Mouse (Mus musculus) embryonic facial prominence, embryonic 11.5 days (tissue): Measurements from ENCODE around the gene Gphn. TPM values are rescaled to one million over a fixed set of nuclear protein-coding genes. Genes with fewer than 3 reads are reported as not detected.

Experiments
- ATAC-seq: fragments of 200-750 bp; cut with Nextera tagmentation; replicated peaks from 2 replicates; pipeline ENCODE4 v1.8.0; 2017; ENCODE audit warnings: low read depth; ENCODE audit not compliant: insufficient number of reproducible peaks, low FRiP score, low TSS enrichment
- DNase-seq: peaks from one replicate; pipeline ENCODE4 v3.0.0-alpha.2; 2015; ENCODE audit warnings: low spot score
- H3K27ac ChIP-seq: fragments of 300-500 bp; sonication (generic); replicated peaks from 2 replicates; pipeline ENCODE4 v1.5.1; 2014; ENCODE audit warnings: mild to moderate bottlenecking, low read depth, low read length, control low read depth
- H3K27me3 ChIP-seq: fragments of 300-500 bp; sonication (generic); 2 replicates; pipeline ENCODE4 v1.6.1; 2014; ENCODE audit warnings: mild to moderate bottlenecking, low read length, moderate library complexity, mixed read lengths; ENCODE audit not compliant: control insufficient read depth, insufficient read depth
- H3K36me3 ChIP-seq: fragments of 300-500 bp; sonication (generic); replicated peaks from 2 replicates; pipeline ENCODE4 v1.6.1; 2014; ENCODE audit warnings: low read depth, mild to moderate bottlenecking, low read length, moderate library complexity, mixed read lengths; ENCODE audit not compliant: control insufficient read depth, insufficient read depth
- H3K4me1 ChIP-seq: fragments of 300-500 bp; sonication (generic); 2 replicates; pipeline ENCODE4 v1.6.1; 2014; ENCODE audit warnings: low read length, mixed read lengths; ENCODE audit not compliant: control insufficient read depth, insufficient read depth
- H3K4me2 ChIP-seq: fragments of 300-500 bp; sonication (generic); 2 replicates; pipeline ENCODE4 v1.6.1; 2014; ENCODE audit warnings: low read depth, mild to moderate bottlenecking, control low read depth, low read length, moderate library complexity
- H3K4me3 ChIP-seq: fragments of 300-500 bp; sonication (generic); 2 replicates; pipeline ENCODE4 v1.5.1; 2014; ENCODE audit warnings: low read depth, low read length, control low read depth
- H3K9ac ChIP-seq: fragments of 300-500 bp; sonication (generic); replicated peaks from 2 replicates; pipeline ENCODE4 v1.6.1; 2014; ENCODE audit warnings: mild to moderate bottlenecking, control low read depth, low read length
- H3K9me3 ChIP-seq: fragments of 300-500 bp; sonication (generic); replicated peaks from 2 replicates; pipeline ENCODE4 v1.6.1; 2016; ENCODE audit warnings: mild to moderate bottlenecking, low read length, inconsistent platforms, mixed read lengths; ENCODE audit not compliant: control insufficient read depth
- WGBS: fragments of 180-500 bp; shearing (Covaris S2); extraction: QIAGEN DNeasy Blood & Tissue Kit; methylation state at CpG from one replicate; pipeline ENCODE4 v1.1.7; 2014; 5-methylcytosine and 5-hydroxymethylcytosine counted together
- polyA plus RNA-seq: library from polyadenylated mRNA; unstranded; fragments of >200 nt; fragmentation: Nextera tagmentation; extraction: Ambion mirVana; gene quantifications from 2 replicates; pipeline ENCODE4 v1.2.1, GENCODE M21; 2014

Gphn gene
- polyA plus RNA-seq, 1 experiment from 2014 or later, result 14.3 TPM

DNA sequence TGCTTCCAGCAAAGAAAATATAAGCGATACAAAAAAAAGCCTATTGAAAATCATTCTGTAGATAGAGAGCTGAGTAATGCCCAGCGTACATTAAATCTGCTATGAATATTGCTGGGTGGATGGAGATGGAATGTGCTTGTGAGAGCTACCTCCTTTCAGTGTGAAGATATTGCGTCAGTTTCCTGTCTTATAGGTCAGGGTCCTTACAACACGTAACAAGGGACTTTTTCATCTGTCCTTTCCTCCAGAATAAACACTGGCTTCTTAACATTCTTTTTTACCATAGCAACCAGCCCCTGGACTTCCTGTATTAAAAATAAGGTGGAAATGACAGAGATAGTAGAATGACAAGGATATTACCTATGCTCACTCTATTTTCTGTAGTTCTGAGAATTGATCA is 456.1 kb downstream of the Gphn start:
- Histone ChIP-seq H3K4me2 (no peak overlapping the region), H3K9me3 (no peaks in the 10 kb centered on the region), H3K36me3 (no peaks in the 10 kb centered on the region), H3K9ac (no peak overlapping the region), H3K4me3 (no peak overlapping the region), H3K4me1 (no peaks in the 10 kb centered on the region), H3K27me3 (no peaks in the 10 kb centered on the region), H3K27ac (no peak overlapping the region)
- WGBS, result 67% methylated on average over 4 of the region's 4 CpGs
- ATAC-seq (no peak), DNase-seq (no peak)

DNA sequence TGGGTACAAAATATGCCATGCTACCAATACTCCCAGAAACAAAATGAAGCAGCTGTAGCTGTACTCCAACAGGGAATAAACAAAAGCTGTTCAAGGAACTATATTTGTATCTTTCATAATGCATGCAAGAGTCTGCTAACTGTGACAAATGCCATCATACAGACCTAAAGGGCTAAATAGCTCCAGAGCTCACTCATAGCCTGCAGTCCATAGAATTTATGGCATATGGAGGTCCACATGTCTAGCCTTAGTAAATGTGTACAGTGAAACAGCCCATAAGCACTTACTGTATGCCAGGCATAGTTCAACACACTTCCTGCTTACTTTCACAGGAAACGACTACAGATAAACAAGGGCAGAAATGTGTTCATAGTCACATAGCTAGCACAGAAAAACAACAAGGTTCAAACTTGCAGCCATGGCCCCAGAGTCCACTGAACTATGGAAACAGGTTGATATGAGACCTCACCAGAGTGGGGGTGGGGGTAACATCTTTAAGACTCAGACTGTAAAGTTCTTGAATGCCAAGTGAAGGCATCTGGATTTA is 459.6 kb downstream of the Gphn start:
- no peaks in the 10 kb centered on the region for H3K4me1 ChIP-seq
- no peaks in the 10 kb centered on the region for H3K27me3 ChIP-seq
- no peak for ATAC-seq
- no peak overlapping the region for H3K4me2 ChIP-seq
- no peak overlapping the region for H3K27ac ChIP-seq
- DNase-seq, result no peak
- H3K4me3 ChIP-seq, result no peak overlapping the region
- 73% methylated on average over 1 of the region's 1 CpGs for WGBS
- no peak overlapping the region for H3K9ac ChIP-seq
- H3K9me3 ChIP-seq, result no peaks in the 10 kb centered on the region
- H3K36me3 ChIP-seq, result no peaks in the 10 kb centered on the region

DNA sequence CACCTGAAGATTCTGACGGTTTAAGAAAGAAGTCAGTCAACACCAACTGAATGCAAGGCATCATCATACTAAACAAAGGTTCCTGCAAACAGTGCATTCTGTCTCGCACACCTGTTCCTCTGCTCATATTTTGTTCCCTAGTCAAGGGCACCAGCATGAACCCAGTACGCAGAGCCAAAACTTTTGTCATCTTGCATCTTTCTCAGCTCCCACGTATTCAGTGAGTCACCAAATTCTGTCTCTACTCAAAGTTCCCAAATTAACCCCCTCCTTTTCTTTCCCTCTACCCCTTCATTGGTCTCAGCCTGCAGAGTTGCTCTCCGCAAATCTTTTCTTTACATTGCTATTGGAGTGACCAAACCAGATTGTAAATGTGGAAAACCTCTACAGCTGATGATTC is 462.7 kb downstream of the Gphn start:
- DNase-seq (no peak), ATAC-seq (no peak)
- no peaks in the 10 kb centered on the region for H3K36me3 ChIP-seq
- no peak overlapping the region for H3K4me2 ChIP-seq
- H3K9me3 ChIP-seq, result no peaks in the 10 kb centered on the region
- H3K9ac ChIP-seq, result no peak overlapping the region
- no peak overlapping the region for H3K27ac ChIP-seq
- 88% methylated on average over 5 of the region's 5 CpGs for WGBS
- no peaks in the 10 kb centered on the region for H3K27me3 ChIP-seq
- H3K4me3 ChIP-seq, result no peak overlapping the region
- H3K4me1 ChIP-seq, result no peaks in the 10 kb centered on the region

- Histone ChIP-seq H3K27me3 (no peaks in the 10 kb centered on the region), H3K27ac (no peak within 1 kb of the TSS), H3K9ac (no peak within 1 kb of the TSS), H3K4me1 (no peaks in the 10 kb centered on the region), H3K4me2 (no peak within 1 kb of the TSS), H3K4me3 (no peak within 1 kb of the TSS), H3K36me3 (no peaks in the 10 kb centered on the region), H3K9me3 (no peaks in the 10 kb centered on the region)
- ATAC-seq (no peak), DNase-seq (no peak)
- WGBS, result 80% methylated on average over 1 of the region's 1 CpGs
These were observed 465.1 kb downstream of the Gphn start, which contains the start of gene Fam71d for GRCm38 (mm10) chr12:78691325-78691724. TSS of gene Fam71d (plus strand) at chr12:78691535.

DNA sequence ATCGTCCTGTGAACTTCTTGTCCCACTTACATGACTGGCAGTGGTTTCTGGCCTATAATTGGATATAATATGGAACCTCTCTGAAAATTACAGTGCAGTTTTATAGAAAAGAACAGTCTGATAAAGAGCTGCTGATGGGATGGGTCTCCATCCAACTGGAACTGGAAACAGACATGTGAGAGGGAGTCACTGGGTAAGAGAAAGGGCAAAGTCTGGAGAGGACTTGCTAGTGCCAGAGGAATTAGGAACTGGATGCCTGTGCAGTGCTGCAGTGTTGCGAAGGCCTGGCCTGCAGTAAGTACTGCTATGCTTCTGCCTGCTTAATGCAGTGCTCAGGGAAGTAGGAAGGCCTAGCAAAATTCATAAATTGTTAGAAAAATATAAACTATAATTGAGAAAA is 467.1 kb downstream of the Gphn start:
- Histone ChIP-seq H3K4me3 (no peak overlapping the region), H3K36me3 (no peaks in the 10 kb centered on the region), H3K27me3 (no peaks in the 10 kb centered on the region), H3K4me1 (no peaks in the 10 kb centered on the region), H3K9ac (no peak overlapping the region), H3K4me2 (no peak overlapping the region), H3K9me3 (no peaks in the 10 kb centered on the region), H3K27ac (no peak overlapping the region)
- no peak for DNase-seq
- no peak for ATAC-seq
- 83% methylated on average over 2 of the region's 2 CpGs for WGBS

DNA sequence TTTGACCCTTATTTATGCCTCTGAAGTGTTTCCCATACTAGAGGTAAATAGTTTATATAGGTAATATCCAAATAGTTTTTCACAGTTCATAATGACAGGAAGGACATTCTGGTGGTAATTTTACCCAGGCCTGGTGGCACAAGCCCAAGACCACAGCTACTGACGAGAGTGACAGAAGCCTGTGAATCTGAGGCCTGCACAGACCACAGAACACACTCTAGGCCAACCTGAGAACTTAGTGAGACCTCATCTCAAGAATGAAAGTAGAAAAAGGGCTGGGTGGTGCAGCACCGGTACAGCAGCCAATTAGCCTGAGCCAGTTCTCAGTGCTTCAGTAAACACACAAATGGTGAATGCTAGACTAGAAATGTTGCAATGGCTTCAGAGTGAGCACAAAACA is 491.6 kb downstream of the Gphn start:
- Histone ChIP-seq H3K27ac (no peak overlapping the region), H3K9ac (no peak overlapping the region), H3K4me2 (no peak overlapping the region), H3K36me3 (no peaks in the 10 kb centered on the region), H3K9me3 (no peaks in the 10 kb centered on the region), H3K4me3 (no peak overlapping the region), H3K4me1 (no peaks in the 10 kb centered on the region), H3K27me3 (no peaks in the 10 kb centered on the region)
- DNase-seq, result no peak
- no peak for ATAC-seq
- 69% methylated on average over 2 of the region's 2 CpGs for WGBS

DNA sequence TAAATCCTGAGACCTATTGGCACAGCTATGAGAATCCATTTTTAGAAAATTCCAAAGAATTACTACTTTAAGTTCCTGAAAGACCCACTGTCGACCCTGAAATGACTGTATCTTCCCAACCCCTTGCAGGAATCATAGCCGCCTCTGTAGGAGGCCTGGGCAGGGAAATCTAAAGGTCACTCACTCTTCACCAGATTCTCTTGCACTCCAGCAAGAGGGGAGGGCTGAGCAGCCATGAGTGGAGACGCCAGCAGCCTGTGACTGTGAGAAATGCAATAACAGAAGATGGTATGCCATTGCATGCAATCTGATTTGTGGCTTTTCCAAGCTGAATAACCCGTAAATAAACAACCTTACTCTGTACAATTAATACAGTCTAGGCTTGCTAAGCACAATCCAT is 501.5 kb downstream of the Gphn start:
- no peak overlapping the region for H3K4me3 ChIP-seq
- DNase-seq, result no peak
- H3K27ac ChIP-seq, result no peak overlapping the region
- H3K36me3 ChIP-seq, result no peaks in the 10 kb centered on the region
- WGBS, result 63% methylated on average over 4 of the region's 4 CpGs
- no peaks in the 10 kb centered on the region for H3K4me1 ChIP-seq
- H3K4me2 ChIP-seq, result no peak overlapping the region
- no peak for ATAC-seq
- H3K27me3 ChIP-seq, result no peaks in the 10 kb centered on the region
- H3K9ac ChIP-seq, result no peak overlapping the region
- H3K9me3 ChIP-seq, result no peaks in the 10 kb centered on the region
